Mouse (Mus musculus) left cerebral cortex, adult 9 months (tissue): Measurements from ENCODE around the gene Sh3gl2.

Source experiments
- DNase-seq, 2 experiments: peaks; one replicate each; pipeline ENCODE4 v3.0.0; 2022; ENCODE audit warnings: low spot score in 2 of 2

The Sh3gl2 gene

DNA sequence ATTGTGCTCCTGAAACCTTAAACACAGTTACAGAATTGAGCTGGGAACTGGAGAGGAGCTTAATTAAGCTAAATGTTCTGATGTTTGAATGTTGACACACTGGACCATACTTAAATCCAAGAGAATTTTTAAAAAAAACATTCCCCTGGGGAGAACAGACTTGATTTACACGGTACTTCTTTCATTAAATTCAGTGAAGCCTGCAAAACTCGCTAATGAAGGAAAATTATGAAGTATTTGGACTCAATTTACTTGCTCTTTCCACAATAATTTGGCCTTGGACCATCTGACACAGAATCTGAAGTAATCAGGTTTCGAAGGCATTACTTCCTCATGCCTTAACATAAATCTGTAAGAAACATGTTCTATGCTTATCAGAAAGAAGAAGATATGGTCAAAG is 408.4 kb downstream of the Sh3gl2 start:
- DNase-seq, result no peak

DNA sequence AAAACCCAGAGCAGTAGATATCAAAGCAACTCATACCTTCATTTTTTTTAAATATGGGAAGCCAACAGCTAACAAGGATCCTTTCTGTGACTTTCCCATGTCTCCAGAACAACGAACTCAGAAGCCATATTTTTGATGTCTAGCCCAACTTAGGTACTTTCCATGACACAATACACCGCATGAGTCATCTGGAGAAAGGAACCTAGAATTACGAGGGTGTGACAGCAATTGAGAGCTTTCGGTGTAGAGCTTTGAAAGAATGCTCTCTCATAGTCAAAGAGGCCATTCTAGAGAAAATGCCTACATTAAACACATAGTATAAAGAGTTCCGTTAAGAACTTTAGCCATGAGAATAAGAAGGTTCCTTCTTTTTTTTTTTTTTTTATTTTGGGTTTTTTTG is 413.8 kb downstream of the Sh3gl2 start:
- DNase-seq, result no peak

DNA sequence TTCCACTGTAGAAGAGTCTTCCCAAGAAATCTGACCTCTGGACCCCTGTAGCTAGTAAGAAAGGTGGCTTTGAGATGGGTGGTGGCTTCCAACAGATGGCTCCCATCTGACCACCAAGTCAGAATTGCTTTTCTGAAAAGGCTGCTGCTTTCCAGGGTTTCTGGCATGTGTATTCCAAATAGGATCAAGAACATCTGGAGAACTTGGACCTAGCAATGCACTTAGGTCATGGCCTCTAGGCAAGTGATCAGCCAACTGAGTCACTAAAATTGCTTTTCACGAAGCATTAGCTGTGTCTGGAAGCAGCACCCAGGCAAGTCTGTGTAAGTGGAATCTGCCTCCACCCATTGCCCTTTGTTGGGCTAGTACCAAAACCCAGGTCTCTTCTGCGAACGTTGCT is 414.3 kb downstream of the Sh3gl2 start:
- no peak for DNase-seq

DNA sequence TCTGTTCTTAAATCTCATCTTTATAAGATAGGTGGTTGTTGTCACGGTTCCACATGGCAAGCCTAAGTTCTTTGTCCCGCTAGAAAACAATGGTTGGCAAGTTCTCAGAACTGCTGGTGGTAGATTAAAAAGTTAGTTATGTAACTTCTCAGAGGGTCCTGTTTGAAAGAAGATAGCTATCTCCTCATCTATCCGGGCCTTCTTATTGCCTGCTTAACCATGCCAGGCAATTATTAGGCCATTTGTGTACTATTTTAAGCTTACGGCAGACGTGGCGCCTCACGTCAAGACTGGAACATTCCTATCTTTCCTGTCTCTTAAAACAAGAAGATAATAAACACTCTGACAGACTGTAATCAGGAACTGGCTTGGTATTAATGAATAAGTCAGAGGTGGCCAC is 424.5 kb downstream of the Sh3gl2 start:
- no peak for DNase-seq

DNA sequence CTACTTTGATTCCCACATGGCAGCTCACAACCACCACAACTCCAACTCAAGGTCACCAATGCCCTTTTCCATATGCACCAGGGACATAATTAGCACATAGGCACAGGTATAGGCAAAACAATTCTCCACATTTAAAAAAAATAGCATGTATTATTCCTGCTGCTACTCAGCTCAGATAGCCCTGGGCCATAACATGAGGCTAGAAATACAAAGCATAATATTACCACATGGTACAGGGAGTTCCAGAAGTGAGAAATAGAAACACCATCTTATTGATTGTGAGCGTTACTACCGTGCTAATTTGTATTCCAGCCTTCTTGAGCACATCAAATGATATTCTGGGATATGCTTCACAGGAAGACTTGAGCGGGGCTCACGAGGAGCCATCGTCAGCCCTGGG is 464.3 kb downstream of the Sh3gl2 start:
- no peak for DNase-seq

DNA sequence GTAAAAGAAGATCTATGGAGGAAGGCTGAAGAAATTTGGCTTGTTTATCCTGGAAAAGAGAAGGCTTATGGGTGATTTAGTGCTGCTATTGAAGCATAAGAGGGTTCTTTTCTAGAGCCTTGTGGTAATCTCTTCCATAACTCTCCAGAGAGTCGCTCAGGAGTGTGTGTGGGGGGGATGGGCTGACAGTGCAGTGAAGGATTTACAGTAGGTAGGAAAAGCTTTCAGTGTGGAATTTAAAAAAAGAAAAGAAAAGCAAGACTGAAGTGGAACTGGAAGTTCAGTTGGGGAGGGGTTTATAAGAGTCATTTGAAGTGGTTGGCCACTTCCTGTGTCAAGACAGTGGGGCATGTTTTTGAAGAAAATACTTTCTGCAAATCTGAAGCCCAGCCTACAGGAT is 464.8 kb downstream of the Sh3gl2 start:
- DNase-seq, result no peak

DNA sequence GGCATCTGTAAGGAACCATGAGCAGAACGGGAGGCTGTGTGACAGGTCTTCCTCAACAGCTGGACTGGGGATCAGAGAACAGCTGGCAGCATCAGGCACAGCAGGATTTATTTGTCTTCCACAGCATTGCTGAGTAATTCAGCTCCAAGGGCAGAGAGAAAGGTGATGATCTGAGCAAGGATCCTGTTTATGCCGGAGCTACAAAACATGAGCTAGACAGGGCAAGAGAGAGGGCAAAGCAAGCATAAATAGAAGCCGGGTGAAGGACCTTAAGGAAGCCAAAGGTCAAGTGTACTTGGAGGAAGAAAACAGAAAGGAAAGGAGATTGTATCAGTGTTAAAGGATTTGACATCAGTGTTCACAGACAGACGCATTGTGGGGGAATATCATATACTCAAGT is 467.4 kb downstream of the Sh3gl2 start:
- no peak for DNase-seq

DNA sequence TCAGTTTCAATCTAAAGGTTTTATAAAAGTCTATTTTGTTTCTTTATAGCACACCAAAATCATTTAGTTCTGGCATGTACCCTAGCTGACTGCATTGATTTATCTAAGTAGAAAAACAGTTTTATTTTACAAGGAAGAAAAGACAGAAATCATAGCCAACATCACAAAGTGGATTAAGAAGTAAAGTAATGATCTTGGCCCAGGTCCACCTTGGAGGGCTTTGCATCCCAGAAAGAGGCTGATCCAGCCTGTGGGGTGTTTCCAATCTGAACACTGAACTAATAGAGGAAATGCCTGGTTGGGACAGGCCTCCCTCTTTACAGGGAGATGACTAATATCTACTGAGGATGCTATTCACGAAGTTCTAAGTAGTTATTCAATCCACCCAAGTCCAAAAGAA is 472.7 kb downstream of the Sh3gl2 start:
- DNase-seq, result no peak

DNA sequence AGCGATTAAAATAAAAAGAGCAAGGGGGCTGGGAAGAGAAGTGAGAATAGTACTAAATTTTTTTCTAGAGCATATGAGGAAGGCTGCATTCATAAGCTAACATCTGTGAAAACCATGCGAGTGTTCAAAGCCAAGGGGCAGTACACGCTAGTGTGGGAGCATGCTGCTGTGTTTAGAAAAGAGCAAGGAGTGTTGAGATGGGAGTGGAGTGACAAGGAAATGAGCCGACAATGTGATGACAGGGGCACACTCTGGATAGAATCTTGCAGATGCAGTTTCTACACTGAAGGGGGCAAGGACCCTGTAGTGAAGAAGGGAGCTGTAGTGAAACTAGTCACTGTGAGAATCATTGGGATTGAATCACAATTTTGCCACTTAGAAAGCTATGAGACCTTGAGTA is 481.2 kb downstream of the Sh3gl2 start:
- no peak for DNase-seq
